Mouse (Mus musculus) c-Kit-negative CD71-positive TER-119-positive erythroid progenitor cells, embryonic 14.5 days (primary cell): ENCODE data around the gene Dscam.

Experiments used
- DNase-seq: peaks from one replicate; pipeline ENCODE4 v3.0.0-alpha.2; 2013; ENCODE audit warnings: low read depth, low spot score

Dscam gene

GRCm38 (mm10) chr16:97017171-97017738 lies 153.3 kb downstream of the Dscam start:
- DNase-seq, result no peak

GRCm38 (mm10) chr16:97016244-97016850 lies 154.2 kb downstream of the Dscam start:
- DNase-seq, result no peak

DNA sequence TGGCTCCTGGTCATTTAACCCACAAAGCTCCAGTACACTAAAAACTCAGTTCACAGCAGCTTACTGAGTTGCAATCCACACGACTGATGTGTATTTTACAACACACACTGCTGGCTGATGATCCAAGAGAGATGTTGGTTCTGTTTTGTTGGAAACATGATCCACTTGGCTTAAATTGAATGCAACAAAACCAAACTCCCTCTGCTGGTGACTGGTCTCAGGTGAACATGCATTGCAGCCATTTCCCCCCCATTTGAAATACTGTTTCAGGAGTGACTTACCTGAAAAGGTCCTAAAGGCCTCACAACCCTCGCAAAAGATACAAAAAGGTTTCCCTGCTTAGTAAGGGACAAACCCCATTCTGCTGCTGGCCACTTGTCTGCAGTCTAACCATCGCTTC lies 156.2 kb downstream of the Dscam start:
- no peak for DNase-seq

DNA sequence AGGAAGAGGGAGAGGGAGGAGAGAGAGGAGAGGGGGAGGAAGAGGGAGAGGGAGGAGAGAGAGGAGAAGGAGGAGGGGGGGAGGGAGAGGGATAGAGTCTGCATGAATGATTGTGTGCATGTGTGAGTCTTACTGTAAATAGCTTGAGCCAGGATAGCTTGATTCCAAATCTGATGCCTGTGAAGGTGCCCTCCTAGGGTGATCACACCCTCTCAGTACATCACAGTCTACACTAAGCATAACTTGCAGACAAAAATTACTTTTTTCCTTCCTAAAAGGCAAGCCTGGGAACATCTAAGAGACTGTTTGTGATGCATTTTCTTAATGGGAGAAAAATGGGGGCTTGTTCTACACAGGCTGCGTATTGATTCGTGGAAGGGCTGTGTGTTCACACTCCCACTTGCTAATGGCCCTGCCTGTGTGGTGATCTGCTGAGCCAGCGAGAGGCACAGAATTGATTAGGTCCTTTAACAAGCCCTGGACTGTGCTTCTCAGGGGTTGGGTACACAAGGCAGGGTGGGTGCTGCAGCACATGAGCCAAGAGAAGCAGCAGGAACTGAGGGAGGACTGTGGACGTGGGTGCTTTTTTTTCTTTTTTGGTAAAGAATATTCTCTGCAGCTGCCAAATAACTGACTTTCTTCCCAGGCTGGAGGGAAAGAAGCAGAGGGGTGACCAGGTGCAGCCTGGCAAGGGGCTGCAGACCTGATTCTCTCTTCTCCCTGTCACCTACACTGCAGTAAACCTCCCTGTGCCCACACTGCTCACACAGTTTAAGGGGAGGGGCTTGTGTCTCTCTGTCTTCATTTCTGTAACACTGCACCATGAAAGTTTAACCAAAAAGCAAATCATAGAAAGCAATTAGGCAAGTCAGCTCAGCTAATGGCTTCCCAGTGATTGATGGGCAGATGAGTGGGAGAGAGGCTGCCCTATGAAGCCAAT lies 161.2 kb downstream of the Dscam start:
- DNase-seq, result no peak

DNA sequence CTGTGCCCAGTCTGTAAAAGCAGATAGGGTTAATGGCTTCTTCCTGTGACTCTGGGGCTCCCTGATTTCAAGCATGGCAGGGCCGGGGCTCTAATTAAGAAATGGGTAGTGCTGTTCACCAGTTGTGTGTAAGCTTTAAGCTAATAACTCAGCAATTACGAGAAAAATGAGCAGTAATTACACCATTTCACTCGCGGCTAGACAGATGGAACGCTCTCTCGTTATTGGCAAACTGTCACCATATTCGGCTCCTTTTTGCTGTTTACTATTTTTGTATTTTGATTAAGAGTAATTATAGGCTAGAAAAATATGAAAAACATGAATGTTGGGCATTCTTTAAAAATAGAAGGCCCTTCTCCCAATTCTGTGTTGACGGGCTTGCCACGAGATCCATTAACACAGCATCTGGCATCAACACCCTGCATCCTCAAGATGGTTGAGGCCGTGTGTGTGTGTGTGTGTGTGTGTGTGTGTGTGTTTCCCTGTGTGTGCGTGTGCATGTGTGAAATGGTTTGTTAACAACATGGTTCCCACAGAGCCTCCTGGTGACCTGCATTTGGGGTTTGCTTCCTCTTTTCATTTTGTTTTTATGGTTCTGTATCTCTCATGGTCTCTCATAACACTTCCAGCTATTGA lies 162.5 kb downstream of the Dscam start:
- no peak for DNase-seq

- no peak for DNase-seq
These were observed 163.7 kb downstream of the Dscam start for GRCm38 (mm10) chr16:97006854-97007182.

GRCm38 (mm10) chr16:97006041-97006853 lies 164.3 kb downstream of the Dscam start:
- peak; percentile 72 for DNase-seq

DNA sequence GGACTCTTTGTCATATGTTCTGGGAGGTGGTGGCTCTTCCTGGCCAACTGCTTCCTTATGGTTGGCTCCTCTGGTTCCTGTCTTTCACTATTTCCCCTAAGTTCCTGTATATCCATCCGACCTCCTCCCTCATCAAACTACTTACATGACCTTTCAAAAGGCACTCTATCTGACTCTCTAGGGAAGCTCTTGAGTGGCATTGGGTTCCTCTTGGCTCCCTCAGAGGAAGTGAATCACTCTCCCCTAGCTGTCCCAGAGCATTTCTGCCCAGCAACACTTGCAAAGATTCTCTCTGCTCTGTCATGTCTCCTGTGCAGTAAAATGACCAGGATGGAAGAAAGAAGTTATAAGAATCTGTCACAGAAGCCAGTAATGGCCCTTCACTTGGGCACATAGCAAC lies 166.6 kb downstream of the Dscam start:
- DNase-seq, result no peak

DNA sequence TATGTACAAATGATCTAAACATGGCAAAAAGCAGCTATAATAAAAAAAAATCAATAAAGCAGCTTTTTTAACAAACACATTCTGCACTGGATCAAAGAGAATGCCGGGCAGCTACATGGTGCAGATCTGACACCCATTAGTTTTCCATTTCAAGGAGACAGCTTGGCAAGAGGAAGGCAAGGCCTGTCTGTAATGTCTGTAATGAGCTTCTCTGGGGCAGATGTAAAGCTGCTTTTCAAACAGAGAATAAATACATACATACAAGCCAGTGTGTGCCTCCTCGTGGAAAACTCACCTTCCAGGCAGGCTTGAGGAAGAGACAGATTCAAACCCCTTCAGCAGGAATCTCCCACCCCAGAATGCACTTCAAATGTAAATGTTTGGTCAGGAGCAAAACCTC lies 167.7 kb downstream of the Dscam start:
- no peak for DNase-seq

GRCm38 (mm10) chr16:97002189-97002588 lies 168.4 kb downstream of the Dscam start:
- DNase-seq, result no peak

- no peak for DNase-seq
These were observed 173.7 kb downstream of the Dscam start for GRCm38 (mm10) chr16:96996854-96997253.

DNA sequence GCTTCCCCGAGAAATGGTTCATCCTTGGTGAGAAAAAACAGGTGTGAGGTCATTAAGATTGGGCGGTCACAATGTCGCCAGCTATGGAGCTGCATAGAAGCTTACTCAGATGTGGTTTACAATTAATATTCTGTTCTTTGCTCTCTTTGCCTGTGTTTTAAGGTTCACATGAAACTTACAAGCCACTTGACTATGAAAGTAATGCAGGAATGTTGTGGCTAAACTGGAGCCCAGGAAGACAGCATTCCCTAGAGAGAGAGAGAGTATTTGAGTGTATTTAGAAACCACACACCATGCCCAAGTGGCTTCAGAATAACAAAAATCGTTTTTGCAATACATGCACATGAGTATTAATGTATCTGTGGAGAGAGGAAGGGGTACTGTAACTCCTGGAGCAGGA lies 174.7 kb downstream of the Dscam start:
- DNase-seq, result no peak

GRCm38 (mm10) chr16:96987396-96987795 lies 183.2 kb downstream of the Dscam start:
- no peak for DNase-seq

DNA sequence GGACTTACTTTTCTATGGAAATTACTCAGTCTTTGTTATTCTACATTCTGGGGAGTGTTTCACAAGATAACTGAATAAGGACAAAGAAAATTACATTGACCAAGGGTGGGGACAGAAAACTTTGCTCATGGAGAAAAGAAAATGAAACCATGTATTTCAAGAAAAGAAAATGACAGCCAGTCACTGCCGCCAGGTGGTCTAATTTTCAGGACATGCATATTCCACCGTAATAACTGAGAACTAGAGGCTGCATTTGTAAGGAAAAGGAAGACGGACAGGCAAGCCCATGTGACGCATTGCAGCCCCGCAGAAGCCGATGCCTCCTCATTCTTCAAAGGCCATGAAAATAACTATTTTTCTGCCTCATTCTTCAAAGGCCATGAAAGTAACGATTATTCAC lies 197.3 kb downstream of the Dscam start:
- DNase-seq, result no peak

- DNase-seq, result no peak
These were observed 198.8 kb downstream of the Dscam start for GRCm38 (mm10) chr16:96971768-96972167.

DNA sequence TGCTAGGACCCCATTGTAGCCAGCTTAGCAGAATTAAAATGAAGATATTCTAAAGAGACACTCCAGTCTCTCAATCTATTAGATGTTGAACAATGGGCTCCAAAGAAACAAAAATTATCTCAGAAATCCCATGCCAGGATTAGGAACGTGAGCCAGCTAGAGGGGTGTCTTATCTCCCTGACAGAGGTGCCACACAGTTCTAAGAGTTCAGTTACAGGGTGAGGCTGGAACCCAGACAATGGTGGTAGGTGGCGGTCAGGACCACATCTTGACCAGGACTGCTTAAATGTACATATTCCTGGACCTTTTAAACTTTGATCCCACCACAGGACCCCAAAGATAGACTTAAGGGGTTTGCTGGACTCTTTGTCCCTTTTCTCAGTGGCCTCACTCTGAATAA lies 200.1 kb downstream of the Dscam start:
- no peak for DNase-seq

GRCm38 (mm10) chr16:96969643-96970042 lies 200.9 kb downstream of the Dscam start:
- no peak for DNase-seq

DNA sequence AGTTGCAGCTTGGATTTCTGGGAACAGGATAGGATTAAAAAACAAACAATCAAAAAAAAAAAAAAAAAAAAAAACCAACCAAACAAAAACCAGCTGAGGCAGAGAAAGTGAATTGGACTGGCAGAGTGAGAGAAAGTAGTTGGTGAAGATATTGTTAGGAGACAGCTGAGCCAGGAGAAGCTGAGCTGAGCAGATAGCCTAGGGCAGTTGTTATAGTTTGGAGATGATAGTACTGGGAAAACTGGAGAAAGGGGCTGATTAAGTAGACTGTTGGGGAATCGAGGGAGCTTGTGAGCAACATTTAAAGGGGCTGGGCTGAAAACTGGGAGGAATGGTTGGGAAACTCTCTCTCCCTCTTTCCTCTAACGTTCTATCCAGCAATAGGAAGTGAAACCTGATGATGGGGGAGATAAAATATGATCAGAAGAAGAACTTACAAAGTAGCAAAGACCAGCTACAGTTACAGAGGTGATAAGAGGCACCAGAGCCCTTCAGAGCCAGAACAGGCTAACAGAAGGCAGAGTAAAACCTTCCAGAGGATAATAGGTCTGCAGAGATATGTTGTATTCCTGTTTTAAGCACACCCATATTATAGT lies 201.6 kb downstream of the Dscam start:
- DNase-seq, result no peak

DNA sequence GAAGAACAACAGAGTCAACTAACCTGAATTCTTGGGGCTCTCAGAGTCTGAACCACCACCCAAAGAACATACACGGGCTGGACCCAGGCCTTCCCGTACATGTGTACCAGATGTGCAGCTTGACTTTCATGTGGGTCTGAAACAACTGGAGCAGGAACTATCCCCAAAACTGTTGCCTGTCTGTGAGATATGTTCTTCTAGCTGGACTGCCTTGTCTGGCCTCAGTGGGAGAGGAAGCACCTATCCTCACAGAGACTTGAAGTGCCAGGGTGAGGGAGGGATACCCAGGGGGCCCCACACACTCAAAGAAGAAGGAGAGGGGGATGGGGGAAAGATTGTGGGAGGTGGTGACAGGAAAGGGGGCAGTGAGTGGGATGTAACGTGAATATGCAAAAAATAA lies 210.9 kb downstream of the Dscam start:
- no peak for DNase-seq

- DNase-seq, result no peak
These were observed 224.9 kb downstream of the Dscam start for GRCm38 (mm10) chr16:96945468-96946302.
